Mouse (Mus musculus) urinary bladder, adult 2 months (tissue): ENCODE results near the gene Elf4. TPM values are rescaled to one million over a fixed set of nuclear protein-coding genes. Genes with fewer than 3 reads are reported as not detected.
A peak's percentile ranks its signal among the peaks of the same experiment; 100 is the strongest.

Experiments used
- DNase-seq: peaks from one replicate; pipeline ENCODE4 v3.0.0; 2022; ENCODE audit warnings: low spot score
- polyA plus RNA-seq: library from polyadenylated mRNA; depleted of rRNA; stranded (reverse); fragments of >200 nt; gene quantifications from 2 replicates; pipeline ENCODE4 v1.2.3, GENCODE M21; 2012; rRNA removed

The Elf4 gene
- 15.6 and 16.7 TPM in 2 replicates for polyA plus RNA-seq

DNA sequence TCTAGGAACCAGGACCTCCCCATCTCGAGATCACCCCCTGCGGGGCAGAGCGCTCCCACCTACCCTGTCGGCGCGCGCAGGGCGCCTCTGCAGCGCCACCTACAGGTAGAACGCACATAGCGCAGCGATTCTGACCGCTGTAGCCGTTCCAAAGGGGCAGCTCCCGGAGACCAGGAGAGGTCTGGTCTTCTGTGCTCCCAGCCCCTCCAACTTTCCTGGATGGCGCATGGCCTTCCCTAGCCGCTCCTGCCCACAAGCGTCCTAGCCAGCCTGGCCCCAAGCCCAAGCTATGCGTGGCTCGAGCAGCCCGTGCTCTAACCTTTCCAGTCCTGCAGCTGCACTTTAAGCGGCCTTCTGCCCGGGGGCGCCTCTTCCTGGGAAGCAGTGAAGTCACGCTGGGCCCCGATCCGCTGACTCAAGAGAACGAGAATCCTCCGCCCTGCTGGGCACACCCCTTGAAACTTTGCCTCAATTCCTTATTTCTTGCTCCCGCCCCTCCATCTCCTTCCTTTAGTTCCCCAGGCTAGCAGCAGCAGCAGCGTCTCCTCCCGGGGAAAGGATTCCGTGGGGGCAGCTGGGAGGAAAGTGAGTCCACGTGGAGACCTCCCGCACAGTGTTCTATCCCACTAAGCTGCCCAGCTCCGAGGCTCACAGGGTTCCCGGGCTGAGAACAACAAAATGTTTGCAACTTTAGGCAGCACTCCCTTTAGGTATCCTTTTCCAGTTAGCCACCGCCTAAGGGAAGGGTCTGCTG, at the start of gene Elf4:
Gene Elf4 (minus strand): TSS at position 379 of the 754 bp plus-strand sequence.
- DNase-seq = no peak

DNA sequence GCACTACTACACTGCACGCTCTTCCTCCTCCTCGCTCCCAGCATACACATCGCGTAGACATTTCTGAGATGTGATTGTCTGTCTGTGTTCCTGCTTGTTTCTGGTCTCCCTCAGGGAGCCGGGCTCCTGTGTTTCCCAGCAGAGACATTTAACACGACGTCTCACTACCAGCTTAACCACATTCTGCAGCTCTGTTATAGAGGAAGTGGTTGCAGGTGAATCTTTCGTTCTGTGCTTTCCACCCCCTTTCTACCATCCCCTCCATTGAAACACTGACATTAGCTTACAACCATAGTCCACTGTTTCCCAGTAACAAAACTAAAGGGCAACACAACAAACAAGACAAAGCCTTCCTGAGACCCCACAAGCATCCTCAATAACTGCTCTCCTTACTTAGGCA, 30.8 kb upstream of the Elf4 start:
- DNase-seq = no peak

DNA sequence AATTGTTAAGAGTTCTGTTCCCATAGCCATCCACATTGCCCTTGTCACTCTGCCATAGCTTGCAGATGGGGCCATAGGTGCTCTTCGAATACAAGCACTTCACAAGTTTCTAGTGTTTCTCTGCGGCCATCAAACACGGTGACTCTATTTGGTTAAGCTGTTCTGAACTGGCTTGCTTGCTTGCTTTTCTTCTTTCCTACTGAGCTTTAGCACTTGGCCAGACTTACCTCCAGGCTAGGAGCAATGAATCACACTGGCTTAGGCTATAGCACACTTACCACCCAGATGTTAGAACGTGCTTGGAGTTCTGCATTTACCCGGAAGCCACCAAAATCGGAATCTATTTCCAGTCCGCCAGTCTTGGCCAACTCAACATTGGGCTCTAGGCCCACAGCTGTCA, 18.8 kb upstream of the Elf4 start:
- no peak for DNase-seq

DNA sequence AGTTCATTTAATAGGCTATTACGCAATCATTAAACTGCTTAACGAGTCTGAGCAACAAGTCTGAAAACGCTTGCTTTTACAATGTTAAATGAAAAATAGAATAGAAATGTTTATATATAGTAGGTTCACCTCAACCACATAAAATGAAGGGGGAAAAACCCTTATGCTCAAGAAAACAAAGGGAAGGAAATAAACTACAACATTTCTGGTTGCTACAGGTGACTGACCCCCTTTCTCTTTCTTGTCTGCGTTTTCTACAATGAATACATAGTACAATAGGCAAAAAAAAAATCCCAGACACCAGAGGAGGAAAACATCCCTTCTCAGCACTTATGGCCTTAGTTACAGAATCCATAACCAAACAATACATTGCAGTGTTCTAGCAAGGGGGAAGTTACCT, 18.2 kb upstream of the Elf4 start:
- no peak for DNase-seq

DNA sequence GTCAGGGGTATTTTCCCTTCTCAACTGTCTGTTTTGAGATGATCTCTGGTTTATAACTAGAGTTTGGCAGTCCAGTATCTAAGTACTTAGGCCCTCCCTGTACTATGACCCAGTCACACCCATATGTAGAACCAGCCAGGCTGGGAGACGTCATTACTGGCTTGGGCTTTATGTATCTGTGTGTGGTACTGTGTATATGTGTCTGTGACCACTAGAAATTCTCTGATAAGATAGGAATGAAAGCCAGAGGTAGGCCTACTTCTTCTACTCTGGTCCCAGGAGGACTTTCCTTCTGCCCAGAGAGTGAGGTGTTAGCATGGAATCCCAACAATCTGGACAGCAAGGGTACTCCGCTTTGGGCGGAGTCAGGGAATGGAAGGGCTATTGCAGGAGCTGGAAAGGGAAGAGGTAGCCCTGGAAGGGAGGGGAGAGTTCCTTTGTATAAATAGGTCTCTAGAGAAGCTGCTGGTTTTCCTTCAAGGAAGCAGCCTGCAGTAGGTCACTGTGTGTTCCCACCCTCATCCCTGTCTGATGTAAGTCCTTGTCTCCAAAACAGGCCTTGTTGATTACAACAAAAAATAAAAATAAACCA, 4.5 kb upstream of the Elf4 start:
- no peak for DNase-seq

DNA sequence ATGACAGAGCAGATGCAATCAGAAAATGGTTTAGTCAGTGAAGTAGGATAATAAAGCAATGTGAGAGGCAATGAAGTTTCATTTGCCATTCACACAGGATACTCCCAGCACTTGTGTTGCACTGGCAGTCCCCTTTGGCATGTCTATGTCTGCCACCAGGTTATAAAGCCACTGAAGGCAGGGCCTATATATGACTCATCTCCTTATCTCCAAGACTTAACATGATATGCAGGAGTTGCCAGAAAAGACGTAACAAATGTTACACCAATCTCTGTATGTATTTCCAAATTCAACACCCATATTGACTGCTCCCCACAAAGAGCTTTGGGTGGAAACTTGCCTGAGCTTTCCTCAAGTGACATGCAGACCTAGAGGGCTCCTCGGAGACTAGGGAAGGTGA, 3.2 kb upstream of the Elf4 start:
- DNase-seq = no peak

DNA sequence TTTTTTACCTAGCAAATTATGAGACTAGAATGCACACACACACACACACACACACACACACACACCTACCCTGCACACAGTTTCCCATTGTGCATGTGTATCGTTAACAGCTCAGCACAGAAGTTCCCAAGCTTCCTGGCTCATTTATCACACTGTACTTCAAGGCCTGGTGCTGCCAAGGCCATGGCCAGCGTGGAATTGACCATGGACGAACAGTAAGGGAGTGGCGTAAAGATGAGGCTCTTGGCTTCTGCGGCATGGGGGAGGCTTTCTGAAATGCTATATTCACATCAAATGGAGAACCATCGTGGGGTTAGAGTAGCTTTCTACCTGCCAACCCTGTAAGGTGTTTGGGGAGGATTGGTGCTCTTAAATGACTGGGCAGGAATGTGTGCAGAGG, 1.5 kb upstream of the Elf4 start:
- DNase-seq = no peak

DNA sequence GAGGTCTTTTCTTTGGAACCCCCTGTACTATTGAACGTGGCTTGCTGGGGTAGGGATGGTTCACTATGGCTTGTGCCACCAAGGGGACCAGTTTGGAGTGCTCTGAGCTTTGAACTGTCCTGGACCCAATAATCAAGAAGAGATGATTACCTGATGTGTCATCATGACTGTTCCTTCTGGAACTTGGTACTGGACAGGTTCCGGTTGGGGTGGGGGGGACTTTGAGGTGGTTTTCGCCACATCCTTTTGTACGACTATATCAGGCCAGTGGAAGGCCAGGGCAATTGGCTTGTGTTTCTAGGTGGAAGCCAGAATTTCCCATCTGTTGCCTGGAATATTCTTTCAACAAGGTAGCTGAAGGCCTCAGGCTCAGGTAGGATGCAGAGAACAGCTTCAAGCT, 704 bp upstream of the Elf4 start:
- no peak for DNase-seq

DNA sequence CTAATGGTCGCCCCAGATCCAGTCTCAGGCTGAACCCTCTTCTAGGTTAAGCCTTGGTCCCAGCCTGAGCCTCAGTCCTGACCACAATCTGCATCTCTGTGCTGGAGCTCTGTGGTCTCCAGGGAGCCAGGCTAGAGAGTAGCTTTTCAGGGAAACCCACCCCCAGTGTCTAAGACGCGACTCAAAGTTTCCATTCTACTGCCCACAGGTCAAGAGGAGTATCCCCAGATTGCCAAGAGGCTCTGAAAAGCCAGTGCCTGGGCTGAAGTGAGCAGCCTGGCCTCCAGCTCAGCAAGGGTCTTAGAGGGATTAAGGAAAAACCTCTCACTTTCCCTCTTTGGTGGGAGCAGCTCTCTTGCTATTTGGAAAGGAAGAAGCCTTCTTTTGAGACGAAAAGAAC, 635 bp downstream of the Elf4 start:
- no peak for DNase-seq

DNA sequence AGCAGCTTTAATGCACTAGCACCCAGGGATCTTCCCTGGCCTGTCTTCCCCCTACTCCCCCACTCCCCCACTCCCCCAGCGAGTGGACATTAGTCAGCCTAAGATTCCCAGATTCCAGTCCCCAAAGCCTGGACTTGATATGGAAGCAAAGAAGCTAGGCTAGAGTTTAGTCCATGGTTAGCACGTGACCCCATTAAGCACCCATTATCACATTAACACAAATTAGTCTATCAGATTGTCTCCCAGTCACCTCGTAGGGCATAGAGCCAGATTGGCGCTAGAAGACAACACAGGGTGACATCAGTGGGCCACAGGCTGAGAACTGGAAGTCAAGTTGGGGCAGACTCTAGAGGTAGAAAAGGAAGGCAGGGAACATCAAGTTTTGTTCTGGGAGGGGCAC, 1.9 kb downstream of the Elf4 start:
- no peak for DNase-seq

DNA sequence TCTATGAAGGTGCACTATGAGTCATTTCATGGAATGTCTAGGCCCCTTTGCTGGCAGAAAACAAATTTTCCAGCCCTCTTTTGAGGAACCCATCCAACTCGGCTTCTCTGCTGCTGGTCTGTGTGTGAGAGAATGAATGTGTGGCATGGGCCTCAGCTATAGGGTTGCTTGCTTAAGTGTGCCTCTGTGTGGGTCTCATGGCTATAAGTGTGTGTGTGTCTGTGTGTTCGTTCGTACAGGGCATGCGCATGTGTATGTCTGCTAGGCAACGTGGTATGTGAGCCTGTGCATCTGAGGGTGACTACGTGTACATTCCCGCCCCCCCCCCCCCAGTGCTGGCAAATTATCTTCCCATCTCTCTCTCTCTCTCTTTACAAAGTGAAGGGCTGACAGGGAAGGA, 2.4 kb downstream of the Elf4 start:
- DNase-seq = no peak

DNA sequence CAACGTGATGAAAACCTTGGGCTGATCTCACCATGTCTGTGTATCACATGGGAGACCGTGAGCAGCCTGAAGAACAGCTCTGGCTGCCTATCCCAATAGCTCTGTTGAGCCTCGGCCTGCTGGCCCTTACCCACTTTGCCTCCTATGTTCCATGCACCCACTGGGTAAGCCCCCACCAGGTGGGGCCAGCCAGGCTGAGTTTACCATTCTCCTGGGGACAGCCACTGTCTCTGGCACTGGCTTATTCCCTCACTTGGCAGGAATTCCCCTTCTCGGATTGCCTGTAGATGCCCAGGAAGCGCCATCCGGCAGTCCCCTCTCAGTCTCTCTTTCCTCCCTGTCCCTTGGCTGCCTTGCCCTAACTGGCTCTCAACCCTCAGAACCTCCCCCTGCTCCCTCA, 6.0 kb downstream of the Elf4 start:
- DNase-seq = no peak

DNA sequence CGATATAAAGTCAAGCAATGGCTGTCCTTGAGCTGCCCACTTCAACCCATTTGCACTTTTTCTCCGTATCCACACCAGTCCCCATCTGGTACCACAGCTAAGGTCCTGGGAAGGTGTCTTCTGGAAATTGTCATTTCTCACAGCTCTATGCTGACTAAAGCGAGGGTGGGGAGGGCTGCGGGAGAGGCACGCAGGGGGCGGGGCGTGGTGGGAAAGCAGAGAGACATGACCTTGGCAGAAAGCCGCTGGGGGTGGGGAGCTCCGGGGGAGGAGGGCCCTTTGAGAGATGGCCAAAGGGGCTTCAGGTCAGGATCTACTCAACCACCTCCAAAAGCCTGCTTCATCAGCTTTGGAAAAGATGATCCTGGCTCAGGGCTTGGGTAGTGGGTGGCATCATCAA, 7.9 kb downstream of the Elf4 start:
- no peak for DNase-seq

DNA sequence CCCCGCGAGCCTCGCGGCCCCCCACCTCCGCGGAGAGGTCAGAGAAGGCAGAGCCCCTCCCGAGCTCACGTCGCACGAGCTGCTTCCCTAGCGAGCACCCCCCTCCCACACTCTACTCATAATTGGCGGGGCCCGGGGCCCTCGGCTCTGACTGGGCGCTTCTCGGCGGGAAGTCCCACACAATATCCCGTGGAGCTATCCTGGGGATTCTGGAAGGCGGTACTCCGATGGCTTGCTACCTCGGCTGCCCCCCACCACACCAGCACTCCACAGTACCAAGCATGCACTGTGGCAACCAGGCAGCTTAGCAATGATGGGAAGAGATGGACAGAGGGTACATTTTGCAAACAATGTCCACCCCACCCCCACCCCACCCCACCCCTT, 8.4 kb downstream of the Elf4 start:
- DNase-seq = no peak

DNA sequence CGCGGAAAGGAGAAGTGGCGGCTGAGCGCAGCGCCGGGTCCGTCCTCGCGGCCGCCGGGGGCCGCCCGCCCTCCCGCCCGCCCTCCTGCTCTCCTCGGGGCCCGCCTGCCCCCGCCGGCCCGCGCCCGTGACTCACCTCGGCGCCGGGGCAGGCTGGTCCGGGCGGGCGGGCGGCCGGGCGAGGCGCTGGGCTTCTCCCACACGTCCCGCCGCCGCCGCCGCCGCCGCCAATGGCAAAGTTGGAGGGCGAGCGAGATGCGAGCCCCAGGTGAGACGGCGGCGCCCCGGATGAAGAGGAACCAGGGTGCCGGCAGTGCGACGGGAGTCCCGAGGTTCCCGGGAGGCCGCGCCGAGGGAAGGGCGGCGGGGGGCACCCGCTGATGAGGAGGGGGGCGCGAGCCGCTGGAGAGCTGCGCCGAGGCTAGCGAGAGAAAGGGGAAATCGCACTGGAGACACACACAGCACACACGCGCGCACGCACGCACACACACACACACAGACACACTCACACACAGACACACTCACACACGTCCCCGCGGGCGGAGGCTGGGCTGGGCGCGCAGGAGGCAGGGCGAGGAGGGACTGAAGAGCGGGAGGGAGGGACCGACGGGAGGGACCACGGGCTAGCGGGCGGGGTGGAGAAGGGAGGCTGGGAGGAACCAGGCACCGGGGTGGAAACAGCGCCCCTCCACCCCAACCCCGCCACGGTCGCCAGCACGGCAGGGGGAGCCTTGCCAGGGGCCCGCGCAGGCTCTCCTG, 9.0 kb downstream of the Elf4 start:
- DNase-seq = peak; percentile 55

DNA sequence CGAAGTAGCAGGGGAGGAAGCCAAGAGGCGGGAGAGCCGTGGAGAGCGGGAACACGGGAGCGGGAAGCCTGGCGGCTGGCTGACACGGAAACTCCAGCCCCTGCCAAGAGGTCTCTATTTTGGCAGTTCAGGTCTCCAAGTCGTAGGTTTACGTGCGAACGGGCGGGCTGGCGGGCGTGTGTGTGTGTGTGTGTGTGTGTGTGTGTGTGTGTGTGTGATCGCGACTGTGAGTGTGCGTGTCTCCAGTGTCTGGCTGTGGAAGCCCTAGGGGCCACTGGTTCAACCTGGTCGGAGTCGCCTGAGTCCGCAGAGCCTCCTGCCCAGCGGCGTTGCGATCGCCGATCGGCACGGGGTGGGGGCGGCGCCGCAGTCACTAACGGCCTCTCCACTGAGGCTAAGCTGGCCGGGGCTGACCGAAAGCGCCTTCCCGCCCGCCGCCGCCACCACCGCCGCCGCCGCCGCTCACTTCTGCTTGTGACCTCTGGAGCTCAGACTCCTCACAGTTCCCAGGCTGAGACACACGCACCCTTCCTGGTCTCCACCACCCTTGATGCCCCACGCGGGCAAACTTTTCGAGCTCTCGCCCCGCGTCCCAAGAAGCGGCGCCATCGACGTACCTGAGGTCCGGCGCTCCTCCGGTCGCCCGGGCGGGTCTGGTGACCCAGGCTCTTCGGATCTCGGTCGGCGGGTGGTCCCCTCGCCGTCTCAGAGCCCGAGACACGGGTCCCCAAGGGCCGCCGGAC, 9.8 kb downstream of the Elf4 start:
- DNase-seq = no peak

DNA sequence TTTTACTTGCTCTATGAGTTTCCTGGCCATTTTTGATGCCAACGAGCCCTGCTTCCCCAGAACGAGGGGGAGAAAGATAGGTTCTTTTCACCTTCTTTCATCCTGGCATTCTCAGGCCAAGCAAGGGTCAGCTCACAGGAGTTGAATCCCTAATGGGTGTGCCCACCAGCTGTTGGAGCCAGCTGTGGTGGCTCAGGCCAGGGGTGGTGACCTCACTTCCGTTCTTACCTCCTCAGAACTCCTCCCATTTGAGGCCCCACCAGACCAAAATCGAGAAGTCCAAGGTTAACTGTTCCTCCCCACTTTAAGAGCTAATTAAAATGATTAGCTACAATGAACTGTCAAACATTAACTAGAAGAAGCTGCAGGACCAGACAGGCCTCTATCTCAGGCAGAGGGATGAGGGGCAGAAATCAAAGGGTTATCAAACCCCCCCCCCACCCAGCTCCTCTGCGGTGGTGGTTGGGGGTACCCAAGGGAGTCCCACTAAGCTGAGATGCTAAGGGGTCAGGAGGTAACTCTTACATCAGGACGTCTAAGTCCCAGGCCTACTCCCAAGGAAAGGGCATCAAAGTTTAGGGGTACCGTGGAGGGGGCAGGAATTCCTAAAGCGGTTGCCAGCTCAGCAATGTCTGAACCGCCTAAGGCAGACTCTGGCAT, 10.6 kb downstream of the Elf4 start:
- DNase-seq = no peak

DNA sequence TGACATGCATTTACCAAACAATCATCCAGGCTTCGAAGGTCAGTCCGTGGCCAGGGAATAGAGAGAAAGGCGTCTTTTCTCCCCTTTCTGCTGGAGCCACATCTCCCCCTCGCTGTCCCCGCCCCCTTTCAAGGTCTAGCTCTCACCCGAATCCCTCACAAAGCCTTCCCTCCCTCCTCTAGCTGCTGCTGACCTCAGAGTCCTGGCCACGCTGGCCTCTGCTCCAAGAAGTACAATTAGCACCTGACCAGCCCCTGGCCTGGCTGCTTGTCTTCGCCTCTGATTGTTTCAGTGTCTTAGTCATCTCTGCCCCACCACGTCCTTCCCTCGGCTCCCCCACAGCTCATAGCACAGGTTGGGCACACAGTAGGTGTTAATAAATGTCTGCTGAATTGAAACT, 13.3 kb downstream of the Elf4 start:
- no peak for DNase-seq

DNA sequence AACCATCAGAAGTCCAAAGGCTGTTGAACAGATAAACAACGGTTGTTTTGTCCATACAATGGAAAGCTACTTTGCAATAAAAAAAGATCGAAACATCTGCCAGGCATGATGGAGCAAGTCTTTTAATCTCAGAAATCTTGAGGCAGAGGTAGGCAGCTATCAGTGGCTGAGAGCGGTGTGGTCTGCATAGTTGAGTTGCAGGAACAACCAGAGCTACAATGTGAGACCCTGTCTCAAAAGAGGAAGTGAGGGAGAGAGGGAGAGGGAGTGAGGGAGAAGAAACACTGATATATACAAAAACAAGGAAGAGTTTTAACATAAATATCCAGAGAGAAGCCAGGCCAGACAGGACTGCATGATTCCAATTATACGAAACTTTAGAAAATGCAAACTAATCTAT, 18.3 kb downstream of the Elf4 start:
- no peak for DNase-seq

DNA sequence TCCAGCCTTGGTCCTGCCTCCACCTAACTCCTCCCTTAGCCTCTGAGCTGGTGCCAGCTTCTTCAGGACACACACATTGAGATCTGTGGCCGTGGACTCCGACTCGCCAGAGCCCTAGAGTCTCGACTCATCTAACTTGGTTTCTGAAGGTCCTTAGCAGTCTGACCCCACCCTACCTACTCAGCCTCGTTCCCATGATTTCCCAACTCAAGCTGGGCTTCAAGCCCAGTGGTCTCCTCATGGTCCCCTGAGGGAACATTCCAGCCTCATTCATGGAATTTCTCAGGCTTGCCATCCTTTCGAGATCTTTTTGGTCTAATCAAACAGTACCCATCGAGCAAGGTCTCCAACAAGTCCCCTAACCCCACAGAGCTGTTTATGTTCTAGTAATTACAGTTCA, 21.0 kb downstream of the Elf4 start:
- DNase-seq = no peak

DNA sequence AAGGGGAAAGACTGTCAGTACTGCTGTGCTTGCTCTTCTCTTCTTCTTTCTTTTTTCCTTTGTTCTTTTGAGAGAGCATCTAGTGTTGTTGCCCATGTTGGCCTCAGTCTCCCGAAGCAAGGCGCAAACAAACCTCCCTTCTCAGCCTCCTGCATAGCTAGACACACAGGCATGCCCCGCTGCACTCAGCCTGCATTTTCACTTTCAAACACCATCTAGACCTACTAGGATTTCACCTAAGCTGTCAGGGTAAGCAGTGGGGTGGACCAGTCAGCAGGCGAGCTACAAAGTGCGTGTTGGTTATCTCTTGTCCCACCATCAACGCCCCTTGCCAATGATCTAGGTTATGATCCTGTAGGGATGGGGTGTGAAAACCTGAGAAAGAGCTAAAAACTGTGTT, 21.4 kb downstream of the Elf4 start:
- no peak for DNase-seq

DNA sequence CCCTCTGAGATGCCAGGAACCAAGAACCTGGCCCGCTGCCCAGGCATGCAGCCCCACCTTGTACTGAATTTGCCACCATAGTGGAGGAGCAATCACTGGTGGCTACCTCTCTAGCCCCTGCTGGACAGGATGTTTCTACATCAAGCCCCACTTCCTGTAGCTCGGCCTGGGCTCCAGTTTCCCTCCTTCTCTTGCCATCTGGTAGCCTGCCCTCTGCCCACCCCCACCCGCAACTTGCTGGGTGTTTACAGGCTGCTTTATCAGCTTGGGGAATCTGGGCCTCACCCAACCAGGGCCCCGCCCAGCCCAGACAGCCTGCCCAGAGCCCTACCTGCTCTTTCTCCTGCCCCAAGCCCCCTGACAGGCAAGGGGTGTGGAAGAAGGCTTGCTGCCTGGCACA, 23.9 kb downstream of the Elf4 start:
- no peak for DNase-seq
